Mouse (Mus musculus): ENCODE results near the gene Dnm1l. TPM values are rescaled to one million over a fixed set of nuclear protein-coding genes. Genes with fewer than 3 reads are reported as not detected.

Gene Dnm1l
- polyA plus RNA-seq, 1 experiment from 2014 or later = 75.9 TPM

DNA sequence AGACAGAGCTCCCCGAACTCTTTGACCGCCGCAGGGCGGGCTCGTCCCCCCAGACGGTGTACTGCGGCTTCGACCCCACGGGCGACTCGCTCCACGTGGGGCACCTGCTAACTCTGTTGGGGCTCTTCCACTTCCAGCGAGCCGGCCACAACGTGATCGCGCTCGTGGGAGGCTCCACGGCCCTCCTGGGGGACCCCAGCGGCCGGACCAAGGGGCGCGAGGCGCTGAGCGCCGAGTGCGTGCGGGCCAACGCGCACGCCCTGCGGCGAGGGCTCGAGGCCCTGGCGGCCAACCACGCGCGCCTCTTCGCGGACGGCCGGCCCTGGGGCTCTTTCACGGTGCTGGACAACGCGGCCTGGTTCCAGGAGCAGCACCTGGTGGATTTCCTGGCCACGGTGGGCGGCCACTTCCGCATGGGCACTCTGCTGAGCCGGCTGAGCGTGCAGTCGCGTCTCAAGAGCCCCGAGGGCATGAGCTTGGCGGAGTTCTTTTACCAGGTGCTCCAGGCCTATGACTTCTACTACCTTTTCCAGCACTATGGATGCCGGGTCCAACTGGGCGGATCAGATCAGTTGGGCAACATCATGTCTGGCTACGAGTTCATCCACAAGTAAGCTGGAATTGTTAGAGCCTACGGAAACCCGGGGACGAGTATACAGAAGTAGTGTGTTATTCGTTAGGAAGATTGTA is 55.5 kb downstream of the Dnm1l start:
- Histone ChIP-seq H3K36me3 (ENCODE audit: control insufficient read depth, insufficient read depth, low read length) (peaks cover 18% of the 10 kb centered on the region), H3K4me2 (ENCODE audit: low read length) (peak overlapping the region; percentile 81), H3K9ac (ENCODE audit: low read length) (peak overlapping the region; percentile 83), H3K4me3 (ENCODE audit: low read depth, low read length) (peak overlapping the region; percentile 94), H3K9me3 (replicated peaks; ENCODE audit: control insufficient read depth, low read length) (no peaks in the 10 kb centered on the region), H3K27me3 (replicated peaks; ENCODE audit: control insufficient read depth, insufficient read depth, low read length) (no peaks in the 10 kb centered on the region), H3K4me1 (ENCODE audit: control insufficient read depth, insufficient read depth, low read length) (peaks cover 6% of the 10 kb centered on the region), H3K27ac (ENCODE audit: low read depth, low read length) (peak overlapping the region; percentile 83)
- ATAC-seq (peak; percentile 64), DNase-seq (ENCODE audit: low spot score) (no peak)
- under 1% methylated on average over 58 of the region's 61 CpGs for WGBS

GRCm38 (mm10) chr16:16302369-16303137 is 56.2 kb downstream of the Dnm1l start, which contains the start of gene Yars2:
Gene Yars2, plus strand, starts transcription at chr16:16302965.
- Histone ChIP-seq H3K9ac (ENCODE audit: low read length) (peak within 1 kb of the TSS; percentile 83), H3K4me3 (ENCODE audit: low read depth, low read length) (peak within 1 kb of the TSS; percentile 94), H3K4me2 (ENCODE audit: low read length) (peak within 1 kb of the TSS; percentile 81), H3K36me3 (ENCODE audit: control insufficient read depth, insufficient read depth, low read length) (peaks cover 13% of the 10 kb centered on the region), H3K4me1 (ENCODE audit: control insufficient read depth, insufficient read depth, low read length) (peaks cover 6% of the 10 kb centered on the region), H3K9me3 (replicated peaks; ENCODE audit: control insufficient read depth, low read length) (no peaks in the 10 kb centered on the region), H3K27me3 (replicated peaks; ENCODE audit: control insufficient read depth, insufficient read depth, low read length) (no peaks in the 10 kb centered on the region), H3K27ac (ENCODE audit: low read depth, low read length) (peak within 1 kb of the TSS; percentile 83)
- ATAC-seq (peak; percentile 99), DNase-seq (ENCODE audit: low spot score) (peak; percentile 97)
- under 1% methylated on average over 49 of the region's 50 CpGs for WGBS

DNA sequence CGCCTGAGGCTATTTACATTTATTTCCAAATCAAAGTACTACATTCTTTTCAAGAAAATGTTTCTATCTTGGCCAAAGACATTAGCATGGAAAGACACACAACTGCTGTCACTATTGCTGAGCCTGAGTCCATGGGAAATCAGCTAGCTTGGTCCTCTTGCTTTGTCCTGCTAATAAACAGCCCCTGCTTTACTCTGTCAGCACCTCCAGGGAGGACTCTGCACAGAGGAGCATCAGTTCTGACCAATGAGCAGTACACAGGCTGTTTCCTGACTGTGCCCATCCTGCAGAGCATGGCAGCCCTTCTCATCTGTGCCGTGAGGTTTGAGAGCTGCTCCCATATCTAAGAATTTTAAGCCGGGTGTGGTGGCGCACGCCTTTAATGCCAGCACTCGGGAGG is 85.0 kb downstream of the Dnm1l start:
- no peaks in the 10 kb centered on the region for H3K9me3 ChIP-seq (replicated peaks; ENCODE audit: control insufficient read depth, low read length)
- H3K4me2 ChIP-seq (ENCODE audit: low read length) = no peak overlapping the region
- peaks cover 3% of the 10 kb centered on the region for H3K4me1 ChIP-seq (ENCODE audit: control insufficient read depth, insufficient read depth, low read length)
- no peaks in the 10 kb centered on the region for H3K36me3 ChIP-seq (ENCODE audit: control insufficient read depth, insufficient read depth, low read length)
- WGBS = 72% methylated on average over 6 of the region's 6 CpGs
- H3K27ac ChIP-seq (ENCODE audit: low read depth, low read length) = no peak overlapping the region
- no peaks in the 10 kb centered on the region for H3K27me3 ChIP-seq (replicated peaks; ENCODE audit: control insufficient read depth, insufficient read depth, low read length)
- DNase-seq (ENCODE audit: low spot score) (no peak), ATAC-seq (peak; percentile 44; the same call in 1 of the 2 replicates)
- no peak overlapping the region for H3K4me3 ChIP-seq (ENCODE audit: low read depth, low read length)
- H3K9ac ChIP-seq (ENCODE audit: low read length) = no peak overlapping the region

GRCm38 (mm10) chr16:16272978-16273377 is 85.8 kb downstream of the Dnm1l start:
- no peak overlapping the region for H3K9ac ChIP-seq (ENCODE audit: low read length)
- no peaks in the 10 kb centered on the region for H3K27me3 ChIP-seq (replicated peaks; ENCODE audit: control insufficient read depth, insufficient read depth, low read length)
- H3K36me3 ChIP-seq (ENCODE audit: control insufficient read depth, insufficient read depth, low read length) = no peaks in the 10 kb centered on the region
- H3K4me2 ChIP-seq (ENCODE audit: low read length) = no peak overlapping the region
- peaks cover 3% of the 10 kb centered on the region for H3K4me1 ChIP-seq (ENCODE audit: control insufficient read depth, insufficient read depth, low read length)
- no peak overlapping the region for H3K27ac ChIP-seq (ENCODE audit: low read depth, low read length)
- no peak overlapping the region for H3K4me3 ChIP-seq (ENCODE audit: low read depth, low read length)
- 12% methylated on average over 3 of the region's 3 CpGs for WGBS
- ATAC-seq (peak; percentile 40; the same call in 1 of the 2 replicates), DNase-seq (ENCODE audit: low spot score) (peak; percentile 33)
- no peaks in the 10 kb centered on the region for H3K9me3 ChIP-seq (replicated peaks; ENCODE audit: control insufficient read depth, low read length)

DNA sequence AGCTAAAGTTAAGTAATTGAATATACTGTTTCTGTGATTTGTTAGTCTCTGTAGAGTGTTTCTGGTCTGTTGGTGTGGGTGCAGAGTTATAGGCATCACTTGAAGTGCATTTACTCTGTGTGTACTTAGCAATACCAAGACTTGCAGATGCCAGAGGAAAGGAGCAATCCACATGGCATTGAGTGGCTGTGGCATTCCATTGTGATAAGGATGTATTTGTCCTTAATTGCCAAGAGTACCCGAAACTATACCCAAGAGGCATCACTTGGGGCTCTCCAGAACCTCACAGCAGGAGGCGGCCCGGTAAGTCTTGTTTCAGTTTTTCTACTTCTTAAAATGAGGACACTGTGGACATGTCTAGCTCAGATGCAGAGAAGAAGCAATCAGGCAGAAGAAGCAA is 96.3 kb downstream of the Dnm1l start:
- ATAC-seq = no peak
- DNase-seq (ENCODE audit: low spot score) = no peak
- 87% methylated on average over 3 of the region's 3 CpGs for WGBS

More for the DNA sequence above, 96.3 kb downstream of the Dnm1l start:
- Histone ChIP-seq H3K4me3 (ENCODE audit: low read depth, low read length) (no peak overlapping the region), H3K9ac (ENCODE audit: low read length) (no peak overlapping the region), H3K9me3 (replicated peaks; ENCODE audit: control insufficient read depth, low read length) (no peaks in the 10 kb centered on the region), H3K36me3 (ENCODE audit: control insufficient read depth, insufficient read depth, low read length) (no peaks in the 10 kb centered on the region), H3K4me2 (ENCODE audit: low read length) (no peak overlapping the region), H3K4me1 (ENCODE audit: control insufficient read depth, insufficient read depth, low read length) (no peaks in the 10 kb centered on the region), H3K27me3 (replicated peaks; ENCODE audit: control insufficient read depth, insufficient read depth, low read length) (no peaks in the 10 kb centered on the region), H3K27ac (ENCODE audit: low read depth, low read length) (no peak overlapping the region)

Other genes starting within 250 kb of the Dnm1l start
- gene Pkp2, start 145.6 kb downstream of the Dnm1l start, polyA plus RNA-seq (2014; fragmentation: Nextera tagmentation; extraction: Ambion mirVana) = 0.84 and 0.91 TPM in 2 replicates
- 24.8 and 27.2 TPM in 2 replicates for gene Yars2, start 56.0 kb downstream of the Dnm1l start, polyA plus RNA-seq (2014; fragmentation: Nextera tagmentation; extraction: Ambion mirVana)
- 23.6 and 30.1 TPM in 2 replicates for gene Fgd4, start 241.6 kb upstream of the Dnm1l start, polyA plus RNA-seq (2014; fragmentation: Nextera tagmentation; extraction: Ambion mirVana)